Mouse (Mus musculus): ENCODE measurements around the gene Fam24b.

DNA sequence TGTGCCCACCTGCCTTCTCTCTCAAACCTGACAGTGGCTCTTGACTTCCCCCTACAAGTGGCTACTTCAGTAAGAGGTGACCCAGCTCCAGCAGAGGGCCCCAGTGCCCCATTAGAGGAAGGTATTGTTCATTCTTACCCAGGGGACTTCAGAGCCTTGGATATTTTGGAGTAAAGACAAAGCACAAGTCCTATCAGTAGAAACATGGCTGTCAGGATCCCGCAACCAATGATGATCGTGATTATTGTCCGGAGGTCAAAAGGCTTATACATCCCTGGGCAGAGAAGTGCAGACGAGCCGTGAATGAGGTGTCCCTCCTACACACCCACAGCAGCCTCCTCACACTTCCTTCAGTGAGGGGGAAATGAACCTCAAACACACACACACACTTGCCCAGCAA, 2.3 kb downstream of the Fam24b start:
- TF ChIP-seq TAL1 (IDR thresholded peaks at IDR 0.05; ENCODE audit: low read length) (no peak), GATA1 (IDR thresholded peaks at IDR 0.05; ENCODE audit: low read length) (no peak)
